Mouse (Mus musculus) E14TG2a.4 (cell line): ENCODE data around the gene Myoz1.
A peak's percentile ranks its signal among the peaks of the same experiment; 100 is the strongest.
"Not testable (repeated sequence)": the region's sequence is repeated elsewhere in the genome, so short reads cannot be mapped to it uniquely, and the experiment has no call there.

Experiments
- H3K27me3 ChIP-seq: 2 replicates; pipeline ENCODE4 v1.6.1; 2014; ENCODE audit warnings: low read length, control low read depth; ENCODE audit not compliant: insufficient read depth
- H3K36me3 ChIP-seq: 2 replicates; pipeline ENCODE4 v1.6.1; 2014; ENCODE audit warnings: low read length, control low read depth; ENCODE audit not compliant: insufficient read depth
- H3K4me1 ChIP-seq: replicated peaks from 2 replicates; pipeline ENCODE4 v1.6.1; 2014; ENCODE audit warnings: low read depth, low read length, control low read depth
- H3K4me3 ChIP-seq: replicated peaks from 2 replicates; pipeline ENCODE4 v1.5.1; 2014; ENCODE audit warnings: mild to moderate bottlenecking, low read length
- H3K9me3 ChIP-seq: 2 replicates; pipeline ENCODE4 v1.6.1; 2014; ENCODE audit warnings: low read length, control low read depth
- CTCF ChIP-seq: conservative IDR thresholded peaks from 2 replicates; pipeline ENCODE4 v1.5.1; 2014; ENCODE audit warnings: low read length
- NANOG ChIP-seq: IDR thresholded peaks from 2 replicates; pipeline ENCODE4 v1.6.1; 2014; ENCODE audit warnings: borderline replicate concordance, low read length, mixed read lengths
- POU5F1 ChIP-seq: IDR thresholded peaks from 2 replicates; pipeline ENCODE4 v1.6.1; 2014; ENCODE audit warnings: low read length, borderline replicate concordance

Gene Myoz1

GRCm38 (mm10) chr14:20656361-20656760, at the start of gene Myoz1:
Gene Myoz1, minus strand, starts transcription at chr14:20656540.
- TF ChIP-seq NANOG = no peak
- no peak for TF ChIP-seq CTCF
- TF ChIP-seq POU5F1 = no peak
- no peaks in the 10 kb centered on the region for H3K9me3 ChIP-seq
- no peak within 1 kb of the TSS for H3K4me3 ChIP-seq
- no peaks in the 10 kb centered on the region for H3K36me3 ChIP-seq
- peaks cover 27% of the 10 kb centered on the region for H3K4me1 ChIP-seq
- H3K27me3 ChIP-seq = peaks cover 3% of the 10 kb centered on the region; the same call in 1 of the 2 replicates

GRCm38 (mm10) chr14:20703461-20703860, 47.1 kb upstream of the Myoz1 start:
- peak overlapping the region; percentile 94 for H3K4me3 ChIP-seq
- H3K27me3 ChIP-seq = peaks cover 14% of the 10 kb centered on the region
- H3K36me3 ChIP-seq = peaks cover 45% of the 10 kb centered on the region
- H3K9me3 ChIP-seq = not testable (repeated sequence)
- H3K4me1 ChIP-seq = peaks cover 44% of the 10 kb centered on the region

DNA sequence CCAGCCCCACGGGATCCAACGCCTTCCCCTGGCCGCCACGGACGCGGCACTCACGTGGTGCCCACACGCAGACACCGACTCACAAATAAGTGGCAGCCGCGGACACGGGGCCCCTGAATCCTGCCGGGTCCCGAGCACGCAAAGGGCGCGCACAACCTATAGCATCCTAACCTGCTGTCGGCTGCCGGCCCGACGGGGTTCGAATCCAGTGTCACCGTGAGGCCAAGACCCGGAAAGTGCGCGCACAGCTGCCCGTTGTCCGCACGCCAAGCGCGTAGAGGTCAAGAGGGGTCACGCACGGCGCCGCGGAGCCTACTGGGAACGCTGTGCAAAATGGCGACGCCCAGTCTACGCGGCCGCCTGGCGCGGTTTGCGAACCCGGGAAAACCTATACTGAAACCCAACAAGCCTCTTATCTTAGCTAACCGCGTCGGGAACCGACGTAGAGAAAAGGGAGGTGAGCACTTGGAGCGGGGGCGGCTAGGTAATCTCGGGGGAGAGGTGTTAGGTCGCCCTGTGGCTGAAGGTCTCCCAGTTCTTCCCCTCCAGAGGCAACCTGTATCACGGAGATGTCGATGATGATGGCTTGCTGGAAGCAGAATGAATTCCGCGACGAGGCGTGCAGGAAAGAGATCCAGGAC, 46.5 kb upstream of the Myoz1 start, which contains the start of gene Chchd1:
Gene Chchd1 (plus strand): TSS at position 266 of the 641 bp plus-strand sequence.
- Histone ChIP-seq H3K4me3 (peak within 1 kb of the TSS; percentile 94), H3K9me3 (no peaks in the 10 kb centered on the region), H3K4me1 (peaks cover 44% of the 10 kb centered on the region), H3K36me3 (peaks cover 51% of the 10 kb centered on the region), H3K27me3 (peaks cover 9% of the 10 kb centered on the region)
- TF ChIP-seq NANOG (no peak), POU5F1 (no peak), CTCF (no peak)

DNA sequence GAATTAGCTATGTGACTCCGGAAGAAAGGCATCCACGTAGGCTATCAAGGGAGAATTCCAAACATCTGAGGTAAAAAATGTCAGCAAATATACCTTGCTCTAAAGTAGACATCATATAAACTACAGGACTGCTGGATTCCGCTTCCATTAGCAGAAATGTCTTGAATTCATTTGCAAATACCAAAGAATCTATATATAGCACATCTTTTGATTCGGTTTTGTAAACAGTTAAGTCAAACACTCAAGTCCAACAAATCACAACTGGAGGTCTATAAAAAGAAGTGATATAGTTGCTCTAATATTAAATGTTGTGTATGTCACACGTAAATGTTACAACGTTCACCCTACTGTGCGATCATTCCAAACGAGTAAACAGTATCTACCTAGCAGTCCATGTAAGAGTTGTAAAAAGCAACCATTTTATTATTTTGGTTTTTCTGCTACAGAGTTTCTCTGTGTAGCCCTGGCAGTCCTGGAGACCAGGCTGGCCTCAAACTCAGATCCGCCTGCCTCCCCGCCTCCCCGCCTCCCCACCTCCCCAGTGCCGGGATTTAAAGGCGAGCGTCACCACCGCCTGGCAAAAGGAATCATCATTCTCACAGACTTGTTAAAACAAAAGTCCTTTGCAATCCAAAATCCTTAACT, 45.9 kb upstream of the Myoz1 start:
- no peak for TF ChIP-seq NANOG
- no peak for TF ChIP-seq POU5F1
- no peak for TF ChIP-seq CTCF
- peaks cover 4% of the 10 kb centered on the region; the same call in 1 of the 2 replicates for H3K27me3 ChIP-seq

GRCm38 (mm10) chr14:20701554-20701953, 45.2 kb upstream of the Myoz1 start:
- peaks cover 62% of the 10 kb centered on the region for H3K36me3 ChIP-seq
- H3K27me3 ChIP-seq = no peaks in the 10 kb centered on the region
- peaks cover 51% of the 10 kb centered on the region for H3K4me1 ChIP-seq
- H3K9me3 ChIP-seq = no peaks in the 10 kb centered on the region
- TF ChIP-seq CTCF = no peak
- TF ChIP-seq NANOG = no peak
- no peak for TF ChIP-seq POU5F1
- H3K4me3 ChIP-seq = peak overlapping the region; percentile 94

More for the DNA sequence above, 45.9 kb upstream of the Myoz1 start:
- peak overlapping the region; percentile 94 for H3K4me3 ChIP-seq
- H3K36me3 ChIP-seq = peaks cover 55% of the 10 kb centered on the region
- no peaks in the 10 kb centered on the region for H3K9me3 ChIP-seq
- H3K4me1 ChIP-seq = peaks cover 49% of the 10 kb centered on the region

DNA sequence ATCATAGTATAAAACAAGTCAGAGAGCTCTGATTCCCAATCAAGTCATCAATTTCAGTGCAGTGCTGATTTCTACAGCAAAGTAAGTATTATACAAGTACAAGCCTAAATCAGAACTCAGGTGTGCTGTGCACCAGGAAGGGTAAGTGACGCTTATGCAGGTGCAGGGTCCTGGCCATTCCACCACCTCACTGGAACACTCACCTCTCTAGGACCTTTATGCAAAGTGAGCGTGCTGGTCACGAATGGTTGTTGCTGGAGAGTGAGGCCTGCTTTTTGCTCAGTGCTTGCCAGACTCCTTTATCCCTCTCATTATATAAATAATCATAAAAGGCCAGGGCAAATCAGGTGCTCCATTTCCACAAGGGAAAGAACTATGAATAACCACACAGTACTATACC, 44.0 kb upstream of the Myoz1 start:
- Histone ChIP-seq H3K4me3 (no peak overlapping the region), H3K36me3 (peaks cover 64% of the 10 kb centered on the region), H3K27me3 (no peaks in the 10 kb centered on the region), H3K9me3 (no peaks in the 10 kb centered on the region), H3K4me1 (peaks cover 60% of the 10 kb centered on the region)
- TF ChIP-seq POU5F1 (no peak), CTCF (no peak), NANOG (no peak)

DNA sequence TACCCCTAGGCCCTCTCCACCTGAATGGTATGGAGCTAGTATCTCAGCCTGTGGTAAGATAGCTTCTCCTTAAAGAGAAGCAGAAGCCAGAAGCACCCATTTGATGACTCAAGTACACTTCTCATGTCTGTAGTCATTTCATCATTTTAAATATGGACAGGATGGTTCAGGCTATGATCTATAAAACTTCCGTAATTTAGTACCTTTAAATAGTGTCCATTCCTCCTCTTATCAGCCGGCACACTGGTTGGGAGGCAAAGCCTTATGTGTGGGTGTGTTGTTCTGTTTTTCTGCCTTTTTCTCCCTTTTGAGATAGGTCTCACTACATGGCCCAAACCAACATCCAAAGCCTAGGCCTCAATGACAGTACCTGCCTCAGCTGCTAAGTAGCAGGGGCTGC, 42.2 kb upstream of the Myoz1 start:
- Histone ChIP-seq H3K27me3 (no peaks in the 10 kb centered on the region), H3K9me3 (no peaks in the 10 kb centered on the region), H3K36me3 (peaks cover 58% of the 10 kb centered on the region), H3K4me3 (no peak overlapping the region), H3K4me1 (peaks cover 66% of the 10 kb centered on the region)
- TF ChIP-seq NANOG = no peak

DNA sequence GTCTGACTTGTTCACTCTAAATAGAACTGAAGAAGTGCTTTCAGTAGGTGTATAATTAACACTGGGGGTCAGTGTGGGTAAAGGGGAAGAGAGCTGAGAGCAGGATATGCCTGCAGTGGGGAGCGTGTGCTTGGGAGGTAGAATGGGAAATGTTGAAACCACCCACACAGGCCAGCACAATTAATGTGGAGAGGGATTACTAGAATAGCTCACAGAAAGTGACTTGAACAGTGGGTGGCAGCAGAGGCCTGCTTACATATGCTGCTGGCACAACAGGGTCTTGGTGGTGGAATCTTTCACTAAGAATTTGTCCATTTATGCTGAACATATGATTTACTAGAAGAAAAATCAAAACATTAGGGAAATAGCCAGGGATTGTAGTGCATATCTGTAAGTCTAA, 40.6 kb upstream of the Myoz1 start:
- no peaks in the 10 kb centered on the region for H3K9me3 ChIP-seq
- TF ChIP-seq POU5F1 (no peak), NANOG (no peak), CTCF (no peak)
- H3K4me1 ChIP-seq = peaks cover 66% of the 10 kb centered on the region
- H3K27me3 ChIP-seq = no peaks in the 10 kb centered on the region
- peaks cover 73% of the 10 kb centered on the region for H3K36me3 ChIP-seq
- H3K4me3 ChIP-seq = peak overlapping the region; percentile 94; the same call in 1 of the 2 replicates

GRCm38 (mm10) chr14:20695761-20696520, 39.6 kb upstream of the Myoz1 start:
- Histone ChIP-seq H3K27me3 (no peaks in the 10 kb centered on the region), H3K4me3 (peak overlapping the region; percentile 94), H3K4me1 (peaks cover 56% of the 10 kb centered on the region), H3K36me3 (peaks cover 83% of the 10 kb centered on the region), H3K9me3 (no peaks in the 10 kb centered on the region)
- TF ChIP-seq NANOG (no peak), POU5F1 (no peak), CTCF (no peak)
